Mouse (Mus musculus) cortical plate, adult 2 months (tissue): ENCODE results near the gene Ankrd35.

Source experiments
- CTCF ChIP-seq: fragments of 200-500 bp; IDR thresholded peaks from 2 replicates; pipeline ENCODE4 v1.5.1; 2011; ENCODE audit warnings: mild to moderate bottlenecking, control low read depth, low read length; ENCODE audit not compliant: insufficient read depth; ENCODE audit errors: extremely low read depth
- POLR2A ChIP-seq: fragments of 200-500 bp; IDR thresholded peaks from 2 replicates; pipeline ENCODE4 v1.6.1; 2011; ENCODE audit warnings: mild to moderate bottlenecking, low read length, control low read depth; ENCODE audit not compliant: insufficient read depth; ENCODE audit errors: extremely low read depth

- no peak for TF ChIP-seq CTCF
- TF ChIP-seq POLR2A = no peak
Measured at GRCm38 (mm10) chr3:96698993-96699690, 29.2 kb downstream of the Ankrd35 start.
